Mouse (Mus musculus) ES-Bruce4 (cell line): Measurements from ENCODE around the gene Rassf8.

Experiments used
- CTCF ChIP-seq: IDR thresholded peaks from one replicate; pipeline ENCODE4 v1.8.1; 2011; ENCODE audit warnings: low read depth, low read length
- EP300 ChIP-seq: IDR thresholded peaks from 2 replicates; pipeline ENCODE4 v1.6.1; 2011; ENCODE audit warnings: low read depth, low read length; ENCODE audit not compliant: insufficient read depth

- no peak for TF ChIP-seq CTCF
- TF ChIP-seq EP300 = no peak
These were observed 111.9 kb downstream of the Rassf8 start for GRCm38 (mm10) chr6:145858414-145858813.
